Mouse (Mus musculus): ENCODE data around the gene Nppc.

Gene Nppc

GRCm38 (mm10) chr1:86670279-86671038, at the start of gene Nppc:
Gene Nppc, minus strand, starts transcription at chr1:86670571.
- in situ Hi-C loops (cut with MboI, MseI), result no loop called here

- in situ Hi-C loops (cut with MboI, MseI), result no loop called here
Measured at GRCm38 (mm10) chr1:86719391-86719790, 49.0 kb upstream of the Nppc start.

- in situ Hi-C loops (cut with MboI, MseI), result no loop called here
Measured at GRCm38 (mm10) chr1:86718190-86718589, 47.8 kb upstream of the Nppc start.

GRCm38 (mm10) chr1:86713054-86713453, 42.7 kb upstream of the Nppc start:
- in situ Hi-C loops (cut with MboI, MseI), result no loop called here

- in situ Hi-C loops (cut with MboI, MseI), result no loop called here
Measured at GRCm38 (mm10) chr1:86712045-86712444, 41.7 kb upstream of the Nppc start.

- in situ Hi-C loops (cut with MboI, MseI), result no loop called here
Measured at GRCm38 (mm10) chr1:86709546-86709945, 39.2 kb upstream of the Nppc start.

GRCm38 (mm10) chr1:86705461-86705860, 35.1 kb upstream of the Nppc start:
- in situ Hi-C loops (cut with MboI, MseI), result no loop called here

GRCm38 (mm10) chr1:86703965-86704326, 33.6 kb upstream of the Nppc start:
- in situ Hi-C loops (cut with MboI, MseI), result no loop called here

GRCm38 (mm10) chr1:86703300-86703964, 33.1 kb upstream of the Nppc start, which contains the start of gene Dis3l2:
Gene Dis3l2, plus strand, starts transcription at chr1:86703808.
- in situ Hi-C loops (cut with MboI, MseI), result no loop called here

GRCm38 (mm10) chr1:86700367-86700766, 30.0 kb upstream of the Nppc start:
- in situ Hi-C loops (cut with MboI, MseI), result no loop called here

- in situ Hi-C loops (cut with MboI, MseI), result no loop called here
Measured at GRCm38 (mm10) chr1:86699346-86700136, 29.2 kb upstream of the Nppc start.

GRCm38 (mm10) chr1:86698721-86699120, 28.4 kb upstream of the Nppc start:
- in situ Hi-C loops (cut with MboI, MseI), result no loop called here

- in situ Hi-C loops (cut with MboI, MseI), result no loop called here
Measured at GRCm38 (mm10) chr1:86696948-86697347, 26.6 kb upstream of the Nppc start.

GRCm38 (mm10) chr1:86691027-86691426, 20.7 kb upstream of the Nppc start:
- in situ Hi-C loops (cut with MboI, MseI), result no loop called here

GRCm38 (mm10) chr1:86687236-86687635, 16.9 kb upstream of the Nppc start:
- in situ Hi-C loops (cut with MboI, MseI), result no loop called here

- in situ Hi-C loops (cut with MboI, MseI), result no loop called here
Measured at GRCm38 (mm10) chr1:86678667-86679066, 8.3 kb upstream of the Nppc start.

- in situ Hi-C loops (cut with MboI, MseI), result no loop called here
Measured at GRCm38 (mm10) chr1:86677624-86678023, 7.3 kb upstream of the Nppc start.

GRCm38 (mm10) chr1:86675126-86675525, 4.8 kb upstream of the Nppc start:
- in situ Hi-C loops (cut with MboI, MseI), result no loop called here

- in situ Hi-C loops (cut with MboI, MseI), result no loop called here
Measured at GRCm38 (mm10) chr1:86674385-86674784, 4.0 kb upstream of the Nppc start.

- in situ Hi-C loops (cut with MboI, MseI), result no loop called here
Measured at GRCm38 (mm10) chr1:86669552-86670273, 658 bp downstream of the Nppc start.

- in situ Hi-C loops (cut with MboI, MseI), result no loop called here
Measured at GRCm38 (mm10) chr1:86665091-86665490, 5.3 kb downstream of the Nppc start.

GRCm38 (mm10) chr1:86657071-86657470, 13.3 kb downstream of the Nppc start:
- in situ Hi-C loops (cut with MboI, MseI), result no loop called here
